Mouse (Mus musculus): Measurements from ENCODE around the gene Iars. TPM values are rescaled to one million over a fixed set of nuclear protein-coding genes. Genes with fewer than 3 reads are reported as not detected.
"Not testable (repeated sequence)": the region's sequence is repeated elsewhere in the genome, so short reads cannot be mapped to it uniquely, and the experiment has no call there.

The Iars gene
- polyA plus RNA-seq, 1 experiment from 2014 or later = 59.9 TPM

DNA sequence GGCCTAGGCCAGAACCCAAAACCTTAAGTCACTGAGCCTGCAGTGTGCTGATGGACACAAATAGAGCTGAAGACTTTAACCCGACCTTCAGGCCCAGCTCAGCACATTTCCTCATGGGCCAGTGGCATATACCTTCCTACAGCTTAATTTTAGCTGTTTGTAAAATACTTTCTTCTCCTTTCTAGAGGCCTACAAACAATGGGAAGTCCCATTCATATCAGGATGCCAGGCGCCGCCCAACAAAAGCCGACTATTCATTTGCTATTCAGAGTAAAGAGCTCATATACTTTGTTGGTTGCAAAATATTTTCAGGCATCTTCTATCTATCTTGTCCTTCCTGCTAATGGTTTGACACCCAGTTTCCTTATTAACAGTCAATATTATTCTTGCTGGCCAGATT, 76.1 kb downstream of the Iars start:
- Histone ChIP-seq H3K36me3 (no peaks in the 10 kb centered on the region), H3K4me1 (replicated peaks) (no peaks in the 10 kb centered on the region), H3K27me3 (no peaks in the 10 kb centered on the region), H3K4me3 (no peak overlapping the region), H3K27ac (replicated peaks) (no peak overlapping the region), H3K9me3 (no peaks in the 10 kb centered on the region), H3K4me2 (no peak overlapping the region), H3K9ac (no peak overlapping the region)
- no peak for ATAC-seq (ENCODE audit: low read depth)
- WGBS = 89% methylated on average over 4 of the region's 4 CpGs

DNA sequence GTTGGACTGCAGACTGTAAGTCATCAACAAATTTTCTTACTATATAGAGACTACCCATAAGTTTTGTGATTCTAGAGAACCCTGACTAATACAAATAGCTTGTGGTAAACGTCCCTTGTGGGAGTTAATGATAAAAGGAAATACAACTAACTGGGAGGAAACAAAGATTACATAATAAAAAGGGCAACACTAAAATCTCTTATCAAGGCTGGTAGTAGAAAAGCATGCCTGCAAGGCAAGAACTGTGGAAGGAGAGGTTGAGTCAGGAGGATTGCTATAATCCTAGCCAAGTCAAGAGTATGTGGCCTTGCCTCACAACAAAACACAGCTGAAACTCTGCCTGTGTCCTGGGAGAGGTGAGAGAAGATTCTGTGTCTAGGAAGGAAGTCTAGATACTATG, 78.8 kb downstream of the Iars start:
- H3K9me3 ChIP-seq = no peaks in the 10 kb centered on the region
- no peak overlapping the region for H3K4me2 ChIP-seq
- no peaks in the 10 kb centered on the region for H3K27me3 ChIP-seq
- no peak for ATAC-seq (ENCODE audit: low read depth)
- H3K36me3 ChIP-seq = no peaks in the 10 kb centered on the region
- no peak overlapping the region for H3K4me3 ChIP-seq
- 65% methylated on average over 1 of the region's 1 CpGs for WGBS
- no peak overlapping the region for H3K9ac ChIP-seq
- H3K4me1 ChIP-seq (replicated peaks) = no peaks in the 10 kb centered on the region
- no peak overlapping the region for H3K27ac ChIP-seq (replicated peaks)

DNA sequence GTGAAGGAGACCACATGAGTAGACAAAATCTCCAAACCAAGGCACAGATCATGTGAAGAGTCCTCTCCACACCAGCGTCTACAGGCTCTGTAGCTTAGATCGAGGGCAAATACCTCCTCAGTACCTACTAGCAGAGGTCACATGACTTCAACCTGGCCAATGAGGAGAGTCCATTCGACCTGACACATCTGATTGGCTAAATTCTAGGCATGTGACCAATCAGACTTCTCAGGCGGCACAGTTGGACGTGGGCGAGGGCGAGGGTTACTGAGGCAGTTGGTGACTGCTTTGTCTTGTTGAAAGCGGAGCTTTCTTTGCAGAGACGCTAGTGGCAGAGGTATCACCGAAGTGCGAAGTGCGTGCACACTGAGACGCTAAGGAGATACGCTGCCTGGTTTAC, 80.3 kb downstream of the Iars start:
- Histone ChIP-seq H3K4me2 (no peak overlapping the region), H3K27ac (replicated peaks) (no peak overlapping the region), H3K36me3 (no peaks in the 10 kb centered on the region), H3K9me3 (no peaks in the 10 kb centered on the region), H3K4me3 (no peak overlapping the region), H3K9ac (no peak overlapping the region), H3K4me1 (replicated peaks) (0 out of 2 replicates have a peak, but pooled peaks cover 7% of the 10 kb centered on the region), H3K27me3 (no peaks in the 10 kb centered on the region)
- WGBS = 89% methylated on average over 14 of the region's 14 CpGs
- no peak for ATAC-seq (ENCODE audit: low read depth)

DNA sequence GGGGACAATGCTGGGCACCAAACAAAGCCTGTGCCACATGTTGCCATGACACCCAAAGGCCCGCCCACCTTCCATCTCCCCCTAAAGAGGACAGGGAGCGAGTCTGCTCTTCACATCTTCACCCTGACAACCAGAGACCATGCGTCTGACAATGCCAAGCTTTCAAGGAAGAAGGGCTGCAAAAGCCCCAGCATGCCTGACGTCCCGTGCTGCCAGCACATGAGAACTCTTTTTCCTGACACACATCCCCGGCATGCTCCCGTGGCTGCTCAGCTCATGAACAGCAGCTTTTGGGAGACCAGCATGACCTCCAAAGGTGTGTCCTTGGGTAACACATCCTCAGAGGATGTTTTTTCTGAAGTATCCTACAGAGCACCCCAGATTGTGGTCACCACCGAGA, 83.4 kb downstream of the Iars start:
- H3K27ac ChIP-seq (replicated peaks) = no peak overlapping the region
- H3K9ac ChIP-seq = no peak overlapping the region
- no peaks in the 10 kb centered on the region for H3K36me3 ChIP-seq
- no peak overlapping the region for H3K4me3 ChIP-seq
- H3K4me1 ChIP-seq (replicated peaks) = 0 out of 2 replicates have a peak, but pooled peaks cover 7% of the 10 kb centered on the region
- 85% methylated on average over 8 of the region's 8 CpGs for WGBS
- no peaks in the 10 kb centered on the region for H3K27me3 ChIP-seq
- no peak for ATAC-seq (ENCODE audit: low read depth)
- H3K9me3 ChIP-seq = no peaks in the 10 kb centered on the region
- H3K4me2 ChIP-seq = no peak overlapping the region

DNA sequence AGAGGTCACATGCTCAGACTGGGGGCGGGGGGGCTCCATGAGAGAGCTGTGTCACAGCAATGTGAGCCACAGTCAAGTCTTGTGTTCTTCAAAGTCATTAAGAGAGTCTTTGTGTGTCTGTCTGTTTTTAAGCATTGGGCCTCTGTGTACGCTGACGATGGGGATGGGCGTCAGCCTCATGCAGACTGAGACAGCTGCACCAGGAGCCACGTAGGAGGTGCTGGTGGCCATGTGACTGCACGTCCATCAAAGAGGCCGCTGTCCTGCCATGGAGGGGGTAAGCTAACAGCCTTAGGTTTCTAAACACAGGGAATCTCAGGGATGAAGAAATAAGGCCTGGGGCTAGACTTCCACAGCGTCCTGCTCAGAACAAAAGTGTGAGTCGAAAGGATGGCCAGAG, 84.4 kb downstream of the Iars start:
- ATAC-seq (ENCODE audit: low read depth) = no peak
- Histone ChIP-seq H3K4me2 (no peak overlapping the region), H3K27ac (replicated peaks) (no peak overlapping the region), H3K36me3 (no peaks in the 10 kb centered on the region), H3K9me3 (no peaks in the 10 kb centered on the region), H3K4me1 (replicated peaks) (0 out of 2 replicates have a peak, but pooled peaks cover 7% of the 10 kb centered on the region), H3K9ac (no peak overlapping the region), H3K27me3 (no peaks in the 10 kb centered on the region), H3K4me3 (no peak overlapping the region)
- 53% methylated on average over 9 of the region's 9 CpGs for WGBS

GRCm38 (mm10) chr13:49768048-49768447, 86.1 kb downstream of the Iars start:
- H3K4me3 ChIP-seq = no peak overlapping the region
- WGBS = 87% methylated on average over 2 of the region's 2 CpGs
- 0 out of 2 replicates have a peak, but pooled peaks cover 7% of the 10 kb centered on the region for H3K4me1 ChIP-seq (replicated peaks)

GRCm38 (mm10) chr13:49769111-49769510, 87.2 kb downstream of the Iars start:
- WGBS = 83% methylated on average over 16 of the region's 16 CpGs
- H3K27ac ChIP-seq (replicated peaks) = no peak overlapping the region
- H3K36me3 ChIP-seq = no peaks in the 10 kb centered on the region
- no peak overlapping the region for H3K4me2 ChIP-seq
- H3K9ac ChIP-seq = no peak overlapping the region
- H3K9me3 ChIP-seq = no peaks in the 10 kb centered on the region
- no peaks in the 10 kb centered on the region for H3K27me3 ChIP-seq
- no peak for ATAC-seq (ENCODE audit: low read depth)
- H3K4me1 ChIP-seq (replicated peaks) = 0 out of 2 replicates have a peak, but pooled peaks cover 7% of the 10 kb centered on the region
- H3K4me3 ChIP-seq = no peak overlapping the region

More at GRCm38 (mm10) chr13:49768048-49768447, 86.1 kb downstream of the Iars start:
- no peak for ATAC-seq (ENCODE audit: low read depth)
- Histone ChIP-seq H3K36me3 (no peaks in the 10 kb centered on the region), H3K9ac (no peak overlapping the region), H3K9me3 (no peaks in the 10 kb centered on the region), H3K27me3 (no peaks in the 10 kb centered on the region), H3K4me2 (no peak overlapping the region), H3K27ac (replicated peaks) (no peak overlapping the region)

- not testable (repeated sequence) for H3K27me3 ChIP-seq; ATAC-seq (ENCODE audit: low read depth); H3K9me3 ChIP-seq; H3K4me3 ChIP-seq; H3K4me1 ChIP-seq (replicated peaks); H3K36me3 ChIP-seq; H3K4me2 ChIP-seq; H3K9ac ChIP-seq; H3K27ac ChIP-seq (replicated peaks)
Measured at GRCm38 (mm10) chr13:49771536-49771935, 89.6 kb downstream of the Iars start.

Other genes with a start within 250 kb of the Iars start
- gene Tes3-ps, start 188.8 kb upstream of the Iars start, polyA plus RNA-seq (2015; fragmentation: Nextera tagmentation; extraction: Ambion mirVana) = 0.68 and 0.75 TPM in 2 replicates
- gene Ecm2, start 177.3 kb upstream of the Iars start, polyA plus RNA-seq (2015; fragmentation: Nextera tagmentation; extraction: Ambion mirVana) = 1.0 and 1.7 TPM in 2 replicates
- gene Aspn, start 137.7 kb upstream of the Iars start, polyA plus RNA-seq (2015; fragmentation: Nextera tagmentation; extraction: Ambion mirVana) = 2.2 and 2.4 TPM in 2 replicates
- 0.37 and 0.38 TPM in 2 replicates for gene Omd, start 99.6 kb upstream of the Iars start, polyA plus RNA-seq (2015; fragmentation: Nextera tagmentation; extraction: Ambion mirVana)
- 17.0 and 17.5 TPM in 2 replicates for gene Ogn, start 74.1 kb upstream of the Iars start, polyA plus RNA-seq (2015; fragmentation: Nextera tagmentation; extraction: Ambion mirVana)
- gene Cenpp, start 29.3 kb upstream of the Iars start, polyA plus RNA-seq (2015; fragmentation: Nextera tagmentation; extraction: Ambion mirVana) = 7.2 and 7.6 TPM in 2 replicates
- 19.4 and 22.5 TPM in 2 replicates for gene Nol8, start 29.0 kb upstream of the Iars start, polyA plus RNA-seq (2015; fragmentation: Nextera tagmentation; extraction: Ambion mirVana)
- gene Gm30302, start 116.9 kb downstream of the Iars start, polyA plus RNA-seq (2015; fragmentation: Nextera tagmentation; extraction: Ambion mirVana) = not detected in 2 replicates